In genomic region chr11:111042175-111042574, GRCm38 (mm10) we compare ENCODE assay signal across 9 mouse cellular contexts. TPM values are rescaled to one million over a fixed set of nuclear protein-coding genes. Genes with fewer than 3 reads are reported as not detected.
A peak's percentile ranks its signal among the peaks of the same experiment; 100 is the strongest.
DNase-seq lines count a peak whose midpoint lies in the region; ATAC-seq and TF ChIP-seq lines count a peak whose summit lies in the region.
"Had no signal": no experiment of that assay in that cellular context is flagged by ENCODE, and none has a peak within 500 bp of the region (broad histone marks: within the 10 kb centered on the region; RNA-seq: fewer than 3 reads in every experiment).

No protein-coding gene starts in this region.

- TF ChIP-seq RAD21 in MEL (IDR thresholded peaks at IDR 0.05; ENCODE audit: low read depth, low read length) = peak; percentile 37

- H3K4me3 ChIP-seq in forebrain, embryonic 14.5 days (ENCODE audit: low read depth, low read length) = no peak overlapping the region
- no peak overlapping the region for H3K4me3 ChIP-seq in forebrain, embryonic 10.5 days
- H3K4me3 ChIP-seq in MEL (ENCODE audit: control insufficient read depth in 1 of 2, insufficient read depth in 1 of 2, low read depth in 2 of 2, low read length in 2 of 2) = no peak overlapping the region
- H3K4me3 ChIP-seq in stomach, postnatal 0 days (ENCODE audit: low read depth, low read length) = no peak overlapping the region
- H3K4me3 ChIP-seq: limb, embryonic 15.5 days had no signal

- no peaks in the 10 kb centered on the region for H3K27me3 ChIP-seq in forebrain, embryonic 14.5 days (replicated peaks; ENCODE audit: control insufficient read depth, insufficient read depth, low read length)
- no peaks in the 10 kb centered on the region for H3K27me3 ChIP-seq in forebrain, embryonic 10.5 days (ENCODE audit: poor library complexity, severe bottlenecking)
- H3K27me3 ChIP-seq in MEL (ENCODE audit: control insufficient read depth in 1 of 2, insufficient read depth in 2 of 2, low read length in 2 of 2) = no peaks in the 10 kb centered on the region
- no peaks in the 10 kb centered on the region for H3K27me3 ChIP-seq in stomach, postnatal 0 days (ENCODE audit: control insufficient read depth, insufficient read depth, low read length)
- H3K27me3 ChIP-seq: limb, embryonic 15.5 days had no signal

- no peaks in the 10 kb centered on the region for H3K36me3 ChIP-seq in forebrain, embryonic 14.5 days (ENCODE audit: control insufficient read depth, insufficient read depth, low read length)
- H3K36me3 ChIP-seq in forebrain, embryonic 10.5 days (replicated peaks) = no peaks in the 10 kb centered on the region
- H3K36me3 ChIP-seq in MEL (ENCODE audit: control insufficient read depth in 1 of 2, insufficient read depth in 2 of 2, low read length in 2 of 2) = no peaks in the 10 kb centered on the region
- H3K36me3 ChIP-seq in stomach, postnatal 0 days (ENCODE audit: control insufficient read depth, insufficient read depth, low read length) = no peaks in the 10 kb centered on the region
- H3K36me3 ChIP-seq: limb, embryonic 15.5 days had no signal

- H3K4me2 ChIP-seq in forebrain, embryonic 14.5 days (ENCODE audit: low read length) = no peak overlapping the region
- H3K4me2 ChIP-seq in stomach, postnatal 0 days (replicated peaks; ENCODE audit: low read depth) = no peak overlapping the region
- H3K4me2 ChIP-seq: limb, embryonic 15.5 days had no signal

- no peaks in the 10 kb centered on the region for H3K79me2 ChIP-seq in MEL (ENCODE audit: control insufficient read depth, insufficient read depth, low read length, poor library complexity)

- DNase-seq in forebrain, embryonic 14.5 days (ENCODE audit: low spot score) = peak; percentile 53
- DNase-seq in forebrain, embryonic 10.5 days (ENCODE audit: extremely low spot score, low spot score) = no peak
- DNase-seq in left cerebral cortex, postnatal 4 days = peak; percentile 39
- DNase-seq in left cerebral cortex, postnatal 10 days (ENCODE audit: extremely low spot score in 1 of 2, low spot score in 2 of 2) = no peak
- peak; percentile 29 for DNase-seq in MEL (ENCODE audit: low read depth, low spot score)
- DNase-seq in induced T-regulatory cell, adult 2 months (ENCODE audit: low read depth) = peak; percentile 50
- DNase-seq in stomach, postnatal 0 days (ENCODE audit: low spot score) = no peak
- DNase-seq in gastrocnemius, postnatal 14 days = no peak

- no peaks in the 10 kb centered on the region for H3K4me1 ChIP-seq in forebrain, embryonic 14.5 days (ENCODE audit: control insufficient read depth, insufficient read depth, low read length)
- H3K4me1 ChIP-seq in forebrain, embryonic 10.5 days = no peaks in the 10 kb centered on the region
- no peaks in the 10 kb centered on the region for H3K4me1 ChIP-seq in MEL (ENCODE audit: control insufficient read depth in 1 of 2, insufficient read depth in 2 of 2, low read length in 2 of 2)
- no peaks in the 10 kb centered on the region for H3K4me1 ChIP-seq in stomach, postnatal 0 days (replicated peaks; ENCODE audit: control insufficient read depth, insufficient read depth)
- H3K4me1 ChIP-seq: limb, embryonic 15.5 days had no signal

- no peak for ATAC-seq in forebrain, embryonic 14.5 days
- no peak for ATAC-seq in stomach, postnatal 0 days (ENCODE audit: low FRiP score, low TSS enrichment)

- intact Hi-C loops in left cerebral cortex, postnatal 4 days (cut with DNase I) = no loop called here
- intact Hi-C loops in left cerebral cortex, postnatal 10 days (cut with DNase I) = no loop called here
- intact Hi-C loops in gastrocnemius, postnatal 14 days (cut with DNase I; ENCODE audit: low total_unique reads) = loop anchor here (10.0 kb wide), 1 partner anchor 507 kb away; no protein-coding TSS in a partner anchor

- no peak for TF ChIP-seq EP300 in MEL (IDR thresholded peaks at IDR 0.05; ENCODE audit: low read depth in 1 of 2, low read length in 2 of 2)
- TF ChIP-seq EP300 in stomach, postnatal 0 days (optimal IDR thresholded peaks at IDR 0.05) = no peak

- peak in 2 of 3 experiments; percentile 29 to 52; a peak in 4 of 6 replicates for TF ChIP-seq CTCF in MEL (IDR thresholded peaks at IDR 0.05 in 2 of 3, conservative IDR thresholded peaks at IDR 0.05 in 1 of 3; ENCODE audit: control insufficient read depth in 1 of 3, insufficient read depth in 1 of 3, low read depth in 2 of 3, low read length in 3 of 3, poor library complexity in 1 of 3, severe bottlenecking in 1 of 3)
- TF ChIP-seq CTCF in stomach, postnatal 0 days (IDR thresholded peaks at IDR 0.05; ENCODE audit: low read depth) = peak; percentile 77

- H3K27ac ChIP-seq in forebrain, embryonic 14.5 days (ENCODE audit: low read depth, low read length) = no peak overlapping the region
- H3K27ac ChIP-seq in forebrain, embryonic 10.5 days = no peak overlapping the region
- no peak overlapping the region for H3K27ac ChIP-seq in MEL (ENCODE audit: control insufficient read depth, low read depth, low read length)
- H3K27ac ChIP-seq in stomach, postnatal 0 days (replicated peaks) = no peak overlapping the region
- H3K27ac ChIP-seq: limb, embryonic 15.5 days had no signal

- 49% methylated on average over 5 of the region's 5 CpGs for WGBS in forebrain, embryonic 14.5 days
- 52% methylated on average over 5 of the region's 5 CpGs for WGBS in forebrain, embryonic 10.5 days
- 40% methylated on average over 5 of the region's 5 CpGs for WGBS in stomach, postnatal 0 days

- no peak overlapping the region for H3K9ac ChIP-seq in forebrain, embryonic 14.5 days (ENCODE audit: low read length)
- no peak overlapping the region for H3K9ac ChIP-seq in MEL (ENCODE audit: control insufficient read depth, low read depth, low read length, poor library complexity, severe bottlenecking)
- no peak overlapping the region for H3K9ac ChIP-seq in stomach, postnatal 0 days (ENCODE audit: low read length)
- H3K9ac ChIP-seq: limb, embryonic 15.5 days had no signal

- no peaks in the 10 kb centered on the region for H3K9me3 ChIP-seq in forebrain, embryonic 14.5 days (replicated peaks; ENCODE audit: control insufficient read depth, low read length)
- no peaks in the 10 kb centered on the region for H3K9me3 ChIP-seq in forebrain, embryonic 10.5 days
- H3K9me3 ChIP-seq in MEL (replicated peaks; ENCODE audit: insufficient read depth, low read length) = no peaks in the 10 kb centered on the region
- H3K9me3 ChIP-seq in stomach, postnatal 0 days (ENCODE audit: control insufficient read depth, low read length) = no peaks in the 10 kb centered on the region
- H3K9me3 ChIP-seq: limb, embryonic 15.5 days had no signal

- no peak for TF ChIP-seq POLR2A in MEL (IDR thresholded peaks at IDR 0.05; ENCODE audit: control insufficient read depth in 1 of 2, insufficient read depth in 1 of 2, low read depth in 1 of 2, low read length in 2 of 2, poor library complexity in 1 of 2)

TF ChIP-seq in MEL, 35 proteins besides CTCF, POLR2A, EP300 and RAD21:
- TF ChIP-seq ZC3H11A (IDR thresholded peaks at IDR 0.05; ENCODE audit: low read depth, low read length) (peak; percentile 17; the same call in 1 of the 2 replicates), NRF1 (IDR thresholded peaks at IDR 0.05; ENCODE audit: insufficient read depth, low read depth, low read length, poor library complexity, severe bottlenecking) (no peak), SMC3 (IDR thresholded peaks at IDR 0.05; ENCODE audit: low read depth, low read length) (peak; percentile 66), USF2 (IDR thresholded peaks at IDR 0.05; ENCODE audit: borderline replicate concordance in 1 of 2, insufficient read depth in 1 of 2, low read depth in 1 of 2, low read length in 2 of 2) (no peak)
TF ChIP-seq in MEL: peak in this region for 2.

RNA-seq across cellular contexts. Expression of gene Kcnj2, which starts 23.8 kb away (rescaled TPM):
- 0.23 and 0.31 TPM in 2 replicates for polyA plus RNA-seq in forebrain, embryonic 14.5 days (2014; fragmentation: Nextera tagmentation; extraction: Ambion mirVana)
- 1.1 and 1.3 TPM in 2 replicates for polyA plus RNA-seq in forebrain, embryonic 10.5 days (2016; fragmentation: Nextera tagmentation; extraction: Ambion mirVana)
- total RNA-seq in left cerebral cortex, postnatal 4 days (2021) = 10 to 100 TPM; 10.1 to 11.0 TPM
- 1 to 10 TPM; 7.6 to 7.9 TPM for total RNA-seq in left cerebral cortex, postnatal 10 days (2021)
- total RNA-seq in MEL (2012; rRNA removed) = not detected in 2 replicates
- not detected for polyA plus RNA-seq in MEL (2012; ENCODE audit: insufficient read depth in 1 of 2, insufficient read length in 2 of 2, low read depth in 1 of 2, low replicate concordance in 2 of 2, missing spikeins in 1 of 2)
- 0.52 and 0.69 TPM in 2 replicates for polyA plus RNA-seq in stomach, postnatal 0 days (2015; fragmentation: Nextera tagmentation; extraction: Ambion mirVana)
- 10 to 100 TPM; 31.6 to 32.4 TPM for total RNA-seq in gastrocnemius, postnatal 14 days (2021)

Comparison
In these comparisons a context has a peak if more than half of its experiments do, and no peak if none do; other contexts are left out.
1. DNase-seq: peak in forebrain, embryonic 14.5 days (single experiment), left cerebral cortex, postnatal 4 days (single experiment), MEL (single experiment) and induced T-regulatory cell, adult 2 months (single experiment); none in forebrain, embryonic 10.5 days (single experiment), left cerebral cortex, postnatal 10 days (0 of 2), stomach, postnatal 0 days (single experiment) and gastrocnemius, postnatal 14 days (single experiment).